Mouse (Mus musculus) olfactory bulb, adult 2 months (tissue): ENCODE data around the gene Cfb.

Source experiments
- CTCF ChIP-seq: fragments of 200-500 bp; IDR thresholded peaks from 2 replicates; pipeline ENCODE4 v1.5.1; 2012; ENCODE audit warnings: low read depth, mild to moderate bottlenecking, low read length, moderate library complexity; ENCODE audit not compliant: insufficient read depth
- POLR2A ChIP-seq: fragments of 200-500 bp; IDR thresholded peaks from 2 replicates; pipeline ENCODE4 v1.6.1; 2012; ENCODE audit warnings: mild to moderate bottlenecking, low read depth, low read length, moderate library complexity; ENCODE audit not compliant: insufficient read depth

- TF ChIP-seq CTCF (no peak), POLR2A (no peak)
Observed at GRCm38 (mm10) chr17:34887942-34888341, 25.6 kb upstream of the Cfb start.
